ENCODE assay signal across 8 mouse cellular contexts in the genomic region with DNA sequence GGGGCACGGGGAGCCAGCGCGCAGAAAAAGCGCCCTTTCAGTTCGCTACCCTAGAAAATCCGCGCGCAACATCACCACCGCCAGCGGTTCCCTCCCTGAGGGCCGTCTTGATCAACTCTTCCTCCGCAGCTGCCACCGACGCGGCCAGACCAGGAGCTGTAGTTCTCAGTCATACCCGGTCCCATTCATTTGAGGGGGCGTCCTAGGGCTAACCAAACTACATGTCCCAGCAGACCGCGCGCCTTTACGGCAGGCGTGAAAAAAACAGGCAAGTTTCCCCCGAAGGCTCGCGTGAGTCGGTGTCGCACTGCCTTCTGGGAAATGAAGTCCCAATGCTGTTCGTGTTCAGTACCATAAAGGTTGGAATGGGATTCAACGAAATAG. TPM values are rescaled to one million over a fixed set of nuclear protein-coding genes. Genes with fewer than 3 reads are reported as not detected.
DNase-seq lines count a peak whose midpoint lies in the region; ATAC-seq lines count a peak whose summit lies in the region.

TSS of gene Slc35b4 (minus strand) at position 248 of the 384 bp plus-strand sequence.

- peak; percentile 95 to 97 for DNase-seq in adrenal gland, adult (ENCODE audit: inconsistent age in 2 of 2, low spot score in 1 of 2)
- peak; percentile 99 for DNase-seq in embryo, embryonic 10.5 days (ENCODE audit: low spot score)
- DNase-seq in gastrocnemius, postnatal 14 days = peak; percentile 94
- peak; percentile 95 to 96 for DNase-seq in left cerebral cortex, postnatal 10 days (ENCODE audit: extremely low spot score in 1 of 2, low spot score in 2 of 2)
- DNase-seq in right cerebral cortex, postnatal 25 days = peak; percentile 93
- peak; percentile 89 to 92 for DNase-seq in urinary bladder, postnatal 4 days (ENCODE audit: low spot score in 2 of 2)

- peak; percentile 97 for ATAC-seq in inflammation-experienced regulatory T-cells, adult 6 months
- ATAC-seq in megakaryocyte-erythroid progenitor cell, adult 5-6 weeks (replicated peaks; ENCODE audit: low FRiP score, low TSS enrichment, poor library complexity, severe bottlenecking) = peak; percentile 99

- intact Hi-C loops in gastrocnemius, postnatal 14 days (cut with DNase I; ENCODE audit: low total_unique reads) = no loop called here
- intact Hi-C loops in left cerebral cortex, postnatal 10 days (cut with DNase I) = no loop called here

RNA-seq across cellular contexts. Expression of gene Slc35b4, which starts in this region (rescaled TPM):
- total RNA-seq in gastrocnemius, postnatal 14 days (2021) = 10 to 100 TPM in 1 of 2 experiments, 1 to 10 TPM in 1; 7.0 to 10.6 TPM
- 10 to 100 TPM; 28.3 to 31.6 (median 31.2) TPM for polyA plus RNA-seq in inflammation-experienced regulatory T-cells, adult 6 months (2017; shearing (Covaris generic))
- 10 to 100 TPM; 42.1 to 42.7 TPM for total RNA-seq in left cerebral cortex, postnatal 10 days (2021)
- total RNA-seq in megakaryocyte-erythroid progenitor cell, adult 5-6 weeks (2014; fragmentation: Nextera tagmentation) = 11.5 and 15.7 TPM in 2 replicates
- total RNA-seq in megakaryocyte-erythroid progenitor cell, adult 5-6 weeks (2017) = 10.3 and 17.4 TPM in 2 replicates

Comparison
In these comparisons a context has a peak if more than half of its experiments do, and no peak if none do; other contexts are left out.
1. Peak in every context shown above with its lines: DNase-seq and ATAC-seq.